Mouse (Mus musculus): ENCODE measurements around the gene Speg.

The Speg gene

DNA sequence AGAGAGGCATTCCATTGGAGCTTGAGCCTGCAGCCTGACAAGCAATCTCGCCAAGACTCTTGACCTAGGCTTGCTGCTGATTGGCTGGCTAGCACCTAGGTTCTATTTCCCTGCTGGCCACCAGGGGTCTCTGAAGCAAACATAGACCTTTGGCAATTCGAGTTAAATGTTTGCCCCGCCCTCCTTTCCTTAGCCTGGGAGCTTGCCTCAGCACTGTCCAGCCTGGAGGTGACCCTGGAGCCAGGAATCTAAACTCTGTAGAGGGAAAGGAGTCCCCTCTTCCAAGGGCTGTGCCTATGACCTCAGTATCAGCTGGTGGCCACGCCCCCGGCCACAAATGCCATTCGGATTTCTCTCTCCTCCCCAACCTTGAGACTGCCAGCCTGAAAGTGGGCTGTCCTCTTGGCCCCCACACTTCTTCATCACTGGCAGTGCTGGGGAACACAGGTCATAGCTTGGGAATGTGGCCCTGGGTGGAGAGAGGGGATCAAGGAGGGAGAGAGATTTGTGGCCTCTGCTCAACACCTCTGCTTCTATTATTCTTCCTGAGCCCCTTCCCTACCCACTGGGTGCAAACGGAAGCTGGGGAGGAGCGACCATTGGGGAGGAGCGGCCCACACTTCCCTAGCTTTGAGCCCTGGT, 23.8 kb downstream of the Speg start:
- peak; percentile 46 to 51 for DNase-seq

DNA sequence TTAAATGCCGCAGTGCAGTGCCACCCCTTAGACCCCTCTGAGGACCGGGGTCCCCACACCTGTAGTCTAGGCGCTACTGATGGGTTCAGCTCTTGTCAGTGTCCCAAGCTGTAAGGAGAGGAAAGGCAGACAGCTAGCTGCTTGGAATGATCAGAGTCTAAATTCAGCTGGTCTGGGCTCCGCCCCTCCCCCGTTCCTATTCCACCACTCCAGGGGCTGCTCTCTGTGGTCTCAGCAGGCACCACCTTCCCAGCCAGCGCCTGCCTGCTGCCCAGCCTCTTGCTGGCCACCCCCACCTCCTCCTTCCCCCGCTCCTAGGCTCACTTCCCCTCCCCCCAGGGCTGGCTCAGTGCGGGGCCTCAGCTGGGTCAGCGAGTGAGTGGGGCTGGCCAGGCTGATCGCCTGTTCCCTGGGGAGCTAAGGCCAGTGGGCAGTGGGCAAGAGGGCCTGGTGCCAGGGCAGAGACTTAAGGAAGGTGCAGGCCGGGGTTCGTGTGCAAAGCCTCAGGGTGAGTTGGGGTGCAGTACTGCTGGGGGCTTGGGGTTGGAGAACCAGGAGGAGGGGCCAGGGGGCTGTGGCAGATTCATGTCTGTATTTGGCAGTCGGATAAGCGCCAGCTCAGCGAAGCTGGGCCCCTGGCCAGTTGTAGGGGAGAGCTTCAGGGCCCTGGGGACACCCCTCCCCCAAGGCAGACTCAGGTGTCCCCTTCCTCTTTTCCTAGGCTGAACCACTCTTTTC, 24.8 kb downstream of the Speg start:
- no peak for DNase-seq

DNA sequence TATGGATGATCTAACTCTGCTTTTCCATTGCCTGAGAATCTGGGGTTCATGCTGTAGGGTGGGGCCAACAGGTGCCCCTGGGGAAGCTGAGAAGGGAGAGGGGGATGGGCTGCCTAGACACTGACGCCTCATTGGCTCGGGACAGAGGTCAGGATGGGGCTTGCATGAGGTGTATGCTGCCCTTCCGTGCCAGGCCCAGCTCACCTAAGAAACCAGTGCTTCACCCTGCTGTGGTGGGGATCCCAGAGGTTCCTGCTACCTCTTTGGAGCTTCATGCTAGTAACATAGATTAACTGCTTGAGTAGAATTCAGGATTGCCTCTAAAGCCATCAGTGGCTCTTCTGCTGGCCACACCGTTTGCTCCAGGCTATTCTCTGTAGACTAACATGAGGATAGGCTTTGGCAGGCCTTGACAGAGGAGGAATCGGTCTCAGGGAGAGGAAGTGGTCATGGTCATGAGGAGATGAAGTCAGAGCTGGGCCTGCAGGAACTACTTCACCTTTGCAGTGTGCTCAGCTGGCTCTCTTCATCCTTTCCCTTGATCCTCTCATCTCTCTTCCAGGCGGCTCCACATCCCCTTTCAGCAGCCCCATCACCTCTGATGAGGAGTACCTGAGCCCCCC, 25.5 kb downstream of the Speg start:
- DNase-seq = no peak

DNA sequence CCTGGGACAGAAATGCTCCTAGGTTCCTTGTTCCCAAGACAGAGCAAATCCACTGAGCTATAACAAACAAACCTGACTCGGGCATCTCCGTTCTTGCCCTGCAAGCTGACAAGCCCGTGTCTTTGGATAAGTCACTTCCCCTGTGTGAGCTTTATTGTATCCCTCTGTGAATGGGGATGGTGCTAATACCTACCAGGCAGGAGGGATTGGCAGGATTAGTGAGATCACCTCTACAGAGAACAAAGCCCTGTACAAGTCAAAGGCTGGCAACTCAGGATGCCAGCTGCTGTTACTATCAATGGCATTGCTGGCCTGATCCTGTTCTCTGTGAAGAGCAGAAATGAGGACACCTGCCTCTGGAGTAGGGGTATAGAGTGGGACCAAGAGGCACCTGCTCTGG, 30.4 kb downstream of the Speg start:
- no peak for DNase-seq

DNA sequence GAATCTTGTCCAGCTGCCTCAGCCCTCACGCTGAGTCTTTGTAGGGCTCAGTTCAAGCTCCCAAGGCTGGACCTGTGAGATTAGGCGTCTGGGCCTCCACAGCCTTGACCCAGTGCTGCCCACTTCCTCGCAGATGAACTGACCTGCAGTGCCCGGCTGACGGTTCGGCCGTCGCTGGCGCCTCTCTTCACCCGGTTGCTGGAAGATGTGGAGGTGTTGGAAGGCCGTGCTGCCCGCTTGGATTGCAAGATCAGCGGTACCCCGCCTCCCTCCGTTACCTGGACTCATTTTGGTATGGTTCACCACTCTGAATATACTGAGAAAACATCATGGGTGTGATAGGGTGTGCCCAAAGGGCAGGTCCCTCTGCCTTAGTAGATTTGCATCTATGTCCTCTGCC, 31.1 kb downstream of the Speg start:
- DNase-seq = no peak

DNA sequence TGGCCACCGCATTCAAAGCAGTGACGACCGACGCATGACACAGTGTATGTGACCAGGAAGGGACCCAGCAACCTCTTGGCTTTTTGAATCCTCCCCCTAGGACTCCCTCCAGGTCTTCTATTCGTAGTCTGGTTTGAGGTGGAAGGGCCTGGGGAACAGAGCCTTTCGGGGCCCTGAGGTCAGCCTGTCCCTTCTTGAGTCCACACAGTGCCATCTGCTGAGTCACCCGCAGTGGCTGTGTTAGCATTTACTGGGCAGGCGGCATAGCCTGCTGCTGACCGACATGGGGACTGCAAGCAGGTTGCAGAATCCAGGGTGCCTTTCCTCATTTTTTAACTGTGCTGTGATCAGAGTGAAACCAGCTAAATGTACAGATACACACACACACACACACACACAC, 32.0 kb downstream of the Speg start:
- no peak for DNase-seq

DNA sequence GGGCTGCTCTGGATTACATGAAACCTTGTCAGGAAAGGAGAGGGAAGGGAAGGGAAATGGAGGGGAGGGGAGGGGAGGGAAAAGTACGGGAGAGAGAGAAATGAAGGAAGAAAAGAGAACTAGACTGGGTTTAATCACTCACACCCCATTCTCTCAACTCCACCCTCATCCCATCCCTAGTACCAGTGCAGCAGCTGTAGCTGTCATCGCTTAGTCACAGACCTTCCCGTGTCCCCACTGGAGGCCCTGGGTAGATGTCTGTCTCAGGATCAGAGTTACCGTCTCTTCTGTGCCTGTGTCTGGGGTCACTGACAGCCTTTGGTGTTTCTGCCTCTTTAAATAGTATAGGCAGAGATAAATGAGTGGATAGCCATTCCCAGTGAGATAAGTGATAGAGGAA, 33.1 kb downstream of the Speg start:
- DNase-seq = no peak

DNA sequence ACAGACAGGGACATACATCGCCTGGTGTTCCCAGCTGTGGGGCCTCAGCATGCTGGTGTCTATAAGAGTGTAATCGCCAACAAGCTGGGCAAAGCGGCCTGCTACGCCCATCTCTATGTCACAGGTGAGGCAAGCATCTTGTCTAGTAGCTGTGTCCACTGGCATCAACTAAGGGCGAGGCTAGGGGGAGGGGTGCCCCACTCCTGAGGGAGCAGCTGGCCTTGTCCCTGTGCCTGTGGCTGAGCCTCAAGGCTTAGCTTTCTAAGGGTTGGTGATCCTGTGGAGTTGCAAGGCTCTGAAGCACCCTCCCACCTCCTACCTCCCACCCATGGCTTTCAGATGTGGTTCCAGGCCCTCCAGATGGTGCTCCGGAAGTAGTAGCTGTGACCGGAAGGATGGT, 34.9 kb downstream of the Speg start:
- no peak for DNase-seq

DNA sequence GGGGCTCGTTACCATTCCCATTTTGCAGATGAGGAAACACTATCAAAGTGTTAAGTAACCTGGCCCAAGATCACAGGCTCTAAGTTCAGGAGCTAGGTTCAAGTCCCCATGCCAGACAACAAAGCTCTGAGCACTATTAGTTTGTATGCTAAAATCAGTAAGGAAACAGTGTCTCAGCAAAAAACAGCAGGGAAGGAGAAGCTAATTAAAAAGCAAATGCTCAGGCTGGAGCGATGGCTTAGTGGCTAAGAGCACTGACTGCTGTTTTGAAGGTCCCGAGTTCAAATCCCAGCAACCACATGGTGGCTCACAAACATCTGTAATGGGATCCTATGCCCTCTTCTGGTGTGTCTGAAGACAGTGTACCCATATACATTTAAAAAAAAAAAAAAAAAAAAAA, 37.1 kb downstream of the Speg start:
- DNase-seq = no peak

DNA sequence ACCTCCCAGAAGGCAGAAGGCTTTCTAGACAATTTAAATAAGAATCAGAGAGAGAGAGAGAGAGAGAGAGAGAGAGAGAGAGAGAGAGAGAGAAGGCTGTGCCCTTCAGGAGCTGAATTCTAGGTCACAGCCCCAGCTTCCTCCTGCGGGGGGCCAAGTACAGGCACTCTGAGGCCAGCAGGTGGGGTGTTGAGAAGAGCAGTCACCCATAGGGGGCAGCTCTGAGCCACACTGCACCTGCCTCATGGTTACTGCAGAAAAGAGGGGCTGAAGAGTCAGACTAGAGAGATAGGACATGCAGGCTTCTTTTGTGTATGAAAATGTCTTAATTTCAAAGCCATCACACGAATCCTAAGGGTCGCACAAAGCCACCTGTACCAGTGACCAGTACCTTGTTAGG, 38.7 kb downstream of the Speg start:
- DNase-seq = peak; percentile 48

DNA sequence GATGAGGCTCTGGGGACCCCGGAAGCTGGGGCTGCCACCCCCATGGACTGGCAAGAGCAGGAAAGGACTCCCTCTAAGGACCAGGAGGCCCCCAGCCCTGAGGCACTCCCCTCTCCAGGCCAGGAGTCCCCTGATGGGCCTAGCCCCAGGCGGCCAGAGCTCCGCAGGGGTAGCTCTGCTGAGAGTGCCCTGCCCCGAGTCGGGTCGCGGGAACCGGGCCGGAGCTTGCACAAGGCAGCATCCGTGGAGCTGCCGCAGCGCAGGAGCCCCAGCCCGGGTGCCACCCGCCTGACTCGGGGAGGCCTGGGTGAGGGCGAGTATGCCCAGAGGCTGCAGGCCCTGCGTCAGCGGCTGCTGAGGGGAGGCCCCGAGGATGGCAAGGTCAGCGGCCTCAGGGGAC, 46.7 kb downstream of the Speg start:
- no peak for DNase-seq

DNA sequence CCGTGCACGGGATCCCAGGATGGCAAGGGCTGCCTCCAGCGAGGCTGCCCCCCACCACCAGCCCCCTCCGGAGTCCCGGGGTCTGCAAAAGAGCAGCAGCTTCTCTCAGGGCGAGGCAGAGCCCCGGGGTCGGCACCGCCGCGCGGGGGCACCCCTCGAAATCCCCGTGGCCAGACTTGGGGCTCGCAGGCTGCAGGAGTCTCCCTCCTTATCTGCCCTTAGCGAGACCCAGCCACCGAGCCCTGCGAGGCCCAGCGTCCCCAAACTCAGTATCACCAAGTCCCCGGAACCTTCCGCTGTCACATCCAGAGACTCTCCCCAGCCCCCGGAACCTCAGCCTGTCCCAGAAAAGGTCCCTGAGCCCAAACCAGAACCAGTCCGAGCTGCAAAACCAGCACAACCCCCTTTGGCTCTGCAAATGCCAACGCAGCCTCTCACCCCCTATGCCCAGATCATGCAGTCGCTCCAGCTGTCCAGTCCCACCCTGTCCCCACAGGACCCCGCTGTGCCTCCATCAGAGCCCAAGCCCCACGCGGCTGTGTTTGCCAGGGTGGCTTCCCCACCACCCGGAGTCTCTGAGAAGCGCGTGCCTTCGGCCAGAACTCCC, 47.2 kb downstream of the Speg start:
- no peak for DNase-seq

DNA sequence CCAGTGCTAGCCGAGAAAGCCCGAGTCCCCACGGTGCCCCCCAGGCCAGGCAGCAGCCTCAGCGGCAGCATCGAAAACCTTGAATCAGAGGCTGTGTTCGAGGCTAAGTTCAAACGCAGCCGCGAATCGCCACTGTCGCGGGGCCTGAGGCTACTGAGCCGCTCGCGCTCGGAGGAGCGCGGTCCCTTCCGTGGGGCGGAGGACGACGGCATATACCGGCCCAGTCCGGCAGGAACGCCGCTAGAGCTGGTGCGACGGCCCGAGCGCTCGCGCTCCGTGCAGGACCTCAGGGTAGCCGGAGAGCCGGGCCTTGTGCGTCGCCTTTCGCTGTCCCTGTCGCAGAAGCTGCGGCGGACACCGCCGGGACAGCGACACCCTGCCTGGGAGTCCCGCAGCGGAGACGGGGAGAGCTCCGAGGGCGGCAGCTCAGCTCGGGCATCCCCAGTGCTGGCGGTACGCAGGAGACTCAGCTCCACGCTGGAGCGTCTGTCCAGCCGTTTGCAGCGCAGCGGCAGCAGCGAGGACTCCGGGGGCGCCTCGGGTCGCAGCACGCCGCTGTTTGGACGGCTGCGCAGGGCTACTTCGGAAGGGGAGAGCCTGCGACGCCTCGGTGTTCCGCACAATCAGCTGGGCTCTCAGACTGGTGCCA, 47.9 kb downstream of the Speg start:
- no peak for DNase-seq

DNA sequence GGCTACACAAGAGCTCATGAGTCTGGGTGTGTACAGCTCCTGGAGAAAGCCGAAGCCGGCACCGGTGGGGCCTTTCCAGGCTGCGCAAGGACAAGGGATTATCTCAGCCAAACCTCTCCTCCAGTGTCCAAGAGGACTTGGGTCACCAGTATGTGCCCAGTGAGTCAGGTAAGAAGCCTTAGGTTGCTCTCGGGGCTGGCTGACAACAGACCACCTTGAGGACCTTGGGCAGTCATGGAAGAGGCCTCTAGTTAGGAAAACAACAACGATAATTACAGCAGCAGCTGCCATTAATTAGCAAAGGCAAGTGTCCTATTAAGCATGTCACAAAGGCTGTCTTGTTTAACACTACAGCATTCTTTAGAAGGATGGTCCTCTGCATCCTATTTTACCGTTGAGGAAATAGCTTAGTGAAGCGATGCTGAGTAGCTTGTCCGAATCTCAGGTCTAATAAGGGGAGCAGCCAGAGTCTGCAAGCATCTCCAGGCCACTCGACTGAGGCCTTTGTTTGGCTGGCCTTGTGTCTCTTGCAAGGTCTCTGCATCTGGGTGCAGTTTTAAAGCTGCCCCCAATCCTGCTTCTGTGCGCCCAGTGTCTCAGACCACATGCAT, 48.8 kb downstream of the Speg start:
- no peak for DNase-seq

DNA sequence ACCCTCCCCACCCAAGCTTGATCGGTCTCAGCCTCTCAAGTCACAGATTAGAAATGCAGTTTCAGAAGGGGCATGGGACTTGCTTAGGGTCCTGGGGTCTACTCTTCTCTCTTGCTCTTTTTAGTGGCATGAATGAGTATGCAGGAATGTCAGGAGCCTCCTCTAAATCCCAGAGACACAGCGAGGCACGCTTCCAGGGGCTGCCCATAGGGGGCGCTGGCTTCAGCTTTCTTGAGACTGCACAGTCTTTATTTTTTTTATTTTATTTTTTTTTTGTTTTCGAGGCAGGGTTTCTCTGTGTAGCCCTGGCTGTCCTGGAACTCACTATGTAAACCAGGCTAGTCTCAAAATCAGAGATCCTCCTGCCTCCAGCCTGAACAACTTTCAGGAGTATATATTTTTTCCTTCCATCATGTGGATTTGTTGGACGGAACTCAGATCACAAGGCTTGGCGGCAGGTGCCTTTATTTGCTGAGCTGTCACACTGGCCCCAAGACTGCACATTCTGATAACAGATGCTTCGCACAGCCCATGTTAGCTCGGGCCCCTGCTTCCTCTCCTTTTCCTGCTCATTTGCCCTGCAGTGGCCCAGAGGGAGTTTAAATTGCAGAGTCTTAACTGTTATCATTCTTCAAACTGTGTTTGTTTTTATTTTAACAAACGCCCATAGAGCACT, 50.8 kb downstream of the Speg start:
- DNase-seq = peak; percentile 42 to 56

DNA sequence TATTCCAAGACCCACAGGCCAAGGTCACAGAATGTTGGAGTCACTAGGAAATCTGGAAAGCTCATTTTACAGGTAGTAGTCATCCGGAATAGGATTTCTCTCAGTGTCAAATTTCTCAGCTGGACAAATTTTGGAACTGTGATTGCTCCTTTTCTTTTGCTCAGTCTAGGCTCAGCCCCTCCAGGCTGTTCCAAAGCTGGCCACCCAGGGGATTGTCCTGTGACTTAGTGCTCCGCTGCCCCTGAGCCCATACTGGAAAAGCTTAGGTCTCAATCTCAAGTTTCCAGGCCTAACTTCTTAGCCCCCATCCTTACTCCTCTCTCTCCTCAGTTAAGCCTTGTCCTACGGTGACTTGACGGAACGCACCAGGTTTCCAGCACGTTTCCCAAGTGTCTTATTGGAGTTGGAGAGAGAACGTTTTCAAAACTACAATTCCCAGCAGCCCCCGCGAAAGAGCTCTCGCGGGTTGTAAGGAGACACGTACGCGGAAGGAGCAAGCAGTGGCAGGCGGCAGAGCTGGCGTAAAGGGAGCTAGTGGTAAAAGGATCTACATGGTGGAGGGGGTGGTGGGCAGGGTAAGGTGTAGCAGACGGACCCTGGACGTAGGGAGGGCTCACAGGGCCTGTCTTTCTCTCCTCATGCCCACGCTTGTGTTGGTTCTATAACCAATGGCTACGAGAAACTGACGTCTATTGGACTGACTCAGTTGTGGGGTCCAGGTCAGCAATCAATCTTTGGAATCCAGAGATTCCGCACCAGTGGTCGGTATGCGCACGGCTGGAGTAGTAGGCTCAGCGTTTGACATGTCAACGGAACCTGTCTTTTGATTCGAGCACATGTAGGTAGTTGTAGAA, 60.6 kb downstream of the Speg start, which contains the start of gene Gmppa:
TSS of gene Gmppa (plus strand) at position 456 of the 854 bp plus-strand sequence.
- peak; percentile 69 to 72 for DNase-seq

DNA sequence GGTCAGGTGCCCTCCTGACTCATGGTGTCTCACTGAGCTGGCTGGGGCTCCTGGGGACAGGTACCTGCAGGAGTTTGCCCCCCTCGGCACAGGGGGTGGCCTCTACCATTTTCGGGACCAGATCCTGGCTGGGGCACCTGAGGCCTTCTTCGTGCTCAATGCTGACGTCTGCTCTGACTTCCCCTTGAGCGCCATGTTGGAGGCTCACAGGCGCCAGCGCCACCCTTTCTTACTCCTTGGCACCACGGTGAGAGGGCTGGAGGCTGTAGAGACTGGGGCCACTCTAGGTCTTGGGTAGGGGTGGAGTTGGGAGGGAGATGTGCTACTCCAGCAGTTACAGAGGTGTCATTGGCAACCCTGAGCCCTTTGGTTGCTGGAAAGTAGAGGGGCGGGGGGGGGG, 63.7 kb downstream of the Speg start:
- DNase-seq = no peak

DNA sequence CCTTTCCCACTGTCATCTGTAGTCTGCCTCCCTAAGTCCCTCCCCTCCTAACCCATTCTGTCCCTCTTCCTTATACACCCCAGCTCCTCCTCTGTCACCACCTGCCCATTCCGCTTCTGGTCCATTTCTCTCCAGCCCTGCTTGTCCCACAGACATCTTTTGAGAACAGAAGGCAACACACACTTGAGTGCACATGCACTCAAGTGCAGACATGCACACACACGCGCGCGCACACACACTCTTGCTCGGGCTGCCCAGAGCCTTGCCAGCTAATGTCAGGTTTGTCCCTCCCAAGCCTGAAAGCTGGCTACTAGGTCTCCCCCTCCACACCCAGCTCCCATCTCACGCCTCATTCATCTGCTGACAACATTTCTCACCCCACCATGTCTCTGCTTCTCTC, 65.6 kb downstream of the Speg start:
- no peak for DNase-seq

DNA sequence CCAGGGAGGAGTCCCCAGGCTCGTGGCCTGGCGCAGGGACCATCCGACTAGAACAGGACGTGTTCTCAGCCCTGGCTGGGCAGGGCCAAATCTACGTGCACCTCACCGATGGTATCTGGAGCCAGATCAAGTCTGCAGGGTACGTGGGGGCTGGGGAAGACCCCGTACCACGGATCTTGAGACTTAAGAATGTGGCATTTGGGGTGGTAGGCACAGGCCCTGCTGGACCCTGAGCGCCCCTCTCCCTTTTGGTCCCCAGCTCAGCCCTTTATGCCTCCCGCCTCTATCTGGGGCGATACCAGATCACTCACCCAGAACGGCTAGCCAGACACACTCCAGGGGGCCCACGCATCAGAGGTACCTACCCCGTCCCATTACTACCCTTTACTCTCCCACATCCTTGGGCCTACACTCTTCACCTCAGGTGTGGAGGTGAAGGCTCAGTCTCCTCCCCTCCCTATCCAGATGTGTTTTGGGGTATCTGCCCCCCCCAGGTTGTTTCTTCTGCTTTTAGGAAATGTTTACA, 66.4 kb downstream of the Speg start:
- DNase-seq = no peak

DNA sequence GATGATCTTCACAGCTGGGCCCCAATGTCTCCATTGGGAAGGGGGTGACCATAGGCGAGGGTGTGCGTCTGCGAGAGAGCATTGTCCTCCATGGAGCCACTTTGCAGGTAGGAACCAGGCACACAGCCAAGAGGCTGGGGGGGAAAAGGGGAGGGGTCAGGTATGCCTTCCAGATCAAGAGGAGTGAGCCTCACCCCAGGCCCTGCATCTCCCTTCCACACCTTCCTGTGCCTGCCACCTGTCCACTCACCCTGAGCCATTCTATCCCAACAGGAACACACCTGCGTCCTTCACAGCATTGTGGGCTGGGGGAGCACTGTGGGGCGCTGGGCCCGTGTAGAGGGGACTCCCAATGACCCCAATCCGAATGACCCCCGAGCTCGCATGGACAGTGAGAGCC, 67.1 kb downstream of the Speg start:
- DNase-seq = no peak

DNA sequence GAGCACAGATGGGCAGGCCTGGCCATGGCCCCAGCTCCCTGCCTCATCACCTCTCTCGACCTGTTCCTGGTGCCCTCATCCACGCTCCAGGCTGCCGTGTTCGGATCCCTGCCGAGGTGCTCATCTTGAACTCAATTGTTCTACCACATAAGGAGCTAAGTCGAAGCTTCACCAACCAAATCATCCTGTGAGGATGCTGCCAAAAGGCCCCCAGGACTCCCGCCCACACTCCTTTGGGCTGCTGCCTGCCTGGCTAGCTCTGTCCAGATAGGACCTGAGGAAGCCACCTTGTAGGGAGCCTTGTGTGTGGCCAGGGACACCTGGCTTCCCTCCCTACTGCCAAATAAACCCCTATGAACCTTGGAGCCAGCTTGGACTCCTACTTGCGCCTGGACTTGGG, 67.7 kb downstream of the Speg start:
- DNase-seq = no peak
